Mouse (Mus musculus) G1E (cell line): ENCODE data around the gene 1700012B09Rik. TPM values are rescaled to one million over a fixed set of nuclear protein-coding genes. Genes with fewer than 3 reads are reported as not detected.

Experiments
- ATAC-seq: 2 replicates; pipeline ENCODE4 v1.8.0; 2016; ENCODE audit warnings: mild to moderate bottlenecking; ENCODE audit not compliant: insufficient number of reproducible peaks, poor library complexity, low FRiP score, severe bottlenecking; ENCODE audit errors: extremely low read depth
- DNase-seq: peaks from one replicate; pipeline ENCODE4 v3.0.0; 2012; ENCODE audit warnings: low spot score
- H3K27me3 ChIP-seq: 2 replicates; pipeline ENCODE4 v1.6.1; 2012; ENCODE audit warnings: mild to moderate bottlenecking, low read length, inconsistent platforms; ENCODE audit not compliant: insufficient read depth
- H3K36me3 ChIP-seq: replicated peaks from 2 replicates; pipeline ENCODE3; 2012; ENCODE audit warnings: mild to moderate bottlenecking, inconsistent platforms
- H3K4me1 ChIP-seq: 2 replicates; pipeline ENCODE4 v1.6.1; 2012; ENCODE audit warnings: low read depth, low read length, inconsistent platforms, mixed read lengths; ENCODE audit not compliant: insufficient read depth
- H3K4me3 ChIP-seq: 2 replicates; pipeline ENCODE4 v1.5.1; 2012; ENCODE audit warnings: low read depth, mild to moderate bottlenecking, inconsistent platforms, low read length, moderate library complexity, mixed read lengths
- H3K9me3 ChIP-seq: replicated peaks from 2 replicates; pipeline ENCODE4 v1.6.1; 2012; ENCODE audit warnings: inconsistent platforms
- CTCF ChIP-seq: IDR thresholded peaks from 2 replicates; pipeline ENCODE4 v1.5.1; 2012; ENCODE audit warnings: low read depth, low read length, inconsistent platforms, mixed read lengths
- GATA1 ChIP-seq: IDR thresholded peaks from 2 replicates; pipeline ENCODE4 v1.6.1; 2012; ENCODE audit warnings: borderline replicate concordance, low read length, inconsistent platforms, mixed read lengths
- GATA2 ChIP-seq: IDR thresholded peaks from 2 replicates; pipeline ENCODE4 v1.6.1; 2012; ENCODE audit warnings: low read depth, low read length, inconsistent platforms, borderline replicate concordance
- POLR2AphosphoS5 ChIP-seq: IDR thresholded peaks from 2 replicates; pipeline ENCODE4 v1.6.1; 2012; ENCODE audit warnings: low read depth, low read length, inconsistent platforms; ENCODE audit not compliant: insufficient replicate concordance
- TAL1 ChIP-seq: conservative IDR thresholded peaks from 2 replicates; pipeline ENCODE4 v1.6.1; 2012; ENCODE audit warnings: low read depth, low read length, inconsistent platforms, mixed read lengths
- polyA plus RNA-seq: library from polyadenylated mRNA; stranded (reverse); fragments of >175 nt; gene quantifications from 2 replicates; pipeline ENCODE4 v1.2.3, GENCODE M21; 2012
- total RNA-seq, 2 experiments: library from RNA; stranded (forward) in 1 of 2; stranded (reverse) in 1 of 2; fragments of 200-1000 nt in 1 of 2; fragments of >200 nt in 1 of 2; fragmentation: Nextera tagmentation in 1 of 2; gene quantifications; 2 replicates each; pipeline ENCODE4 v1.2.3; 2014 to 2017

1700012B09Rik gene
- total and polyA plus RNA-seq, 3 experiments = not detected

DNA sequence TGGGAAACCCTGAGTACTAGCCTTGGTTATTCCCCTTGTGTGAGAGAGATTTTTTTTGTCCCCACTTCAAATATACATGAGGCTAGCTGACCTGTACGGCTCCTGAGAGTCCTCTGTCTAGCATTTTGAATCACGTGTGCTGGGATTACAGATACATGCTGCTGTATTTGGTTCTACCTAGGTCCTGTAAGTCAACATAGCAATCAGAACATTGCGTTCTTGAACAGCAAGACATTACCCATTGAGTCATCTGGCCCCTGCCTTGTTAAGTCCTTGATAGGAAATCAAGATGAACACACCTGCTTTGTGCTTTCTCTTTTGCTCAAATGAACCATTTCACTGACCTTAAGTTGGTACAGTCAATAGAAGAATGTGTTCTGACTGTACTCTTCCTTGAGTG, 16.4 kb downstream of the 1700012B09Rik start:
- no peak overlapping the region for H3K4me3 ChIP-seq

DNA sequence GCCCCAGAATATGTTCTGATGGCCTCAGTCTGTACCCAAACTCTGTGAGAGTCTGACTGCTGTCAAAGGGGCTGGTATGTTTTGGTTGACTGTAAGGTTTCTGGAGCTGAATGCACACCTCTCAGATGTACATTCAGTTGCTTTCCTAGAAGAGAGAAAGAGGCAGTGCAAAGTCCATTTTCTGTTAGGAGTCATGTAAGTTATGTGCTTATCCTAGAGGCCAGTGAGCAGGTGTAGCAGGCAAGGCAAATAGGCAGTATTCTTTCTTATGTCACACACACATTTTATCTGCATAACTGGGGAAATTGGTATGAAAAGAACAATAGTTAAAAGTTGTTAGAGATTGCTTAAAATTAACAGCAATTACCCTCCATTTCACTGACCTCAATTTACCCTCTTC, 16.9 kb downstream of the 1700012B09Rik start:
- Histone ChIP-seq H3K27me3 (0 out of 2 replicates have a peak, but pooled peaks cover 4% of the 10 kb centered on the region), H3K4me3 (no peak overlapping the region), H3K9me3 (no peaks in the 10 kb centered on the region), H3K36me3 (no peaks in the 10 kb centered on the region), H3K4me1 (no peaks in the 10 kb centered on the region; the same call in 1 of the 2 replicates)
- ATAC-seq (no peak), DNase-seq (no peak)
- TF ChIP-seq POLR2AphosphoS5 (no peak), GATA2 (no peak), CTCF (no peak), TAL1 (no peak), GATA1 (no peak)

More for the DNA sequence above, 16.4 kb downstream of the 1700012B09Rik start:
- no peak for ATAC-seq
- H3K27me3 ChIP-seq = 0 out of 2 replicates have a peak, but pooled peaks cover 4% of the 10 kb centered on the region
- no peaks in the 10 kb centered on the region; the same call in 1 of the 2 replicates for H3K4me1 ChIP-seq
- DNase-seq = no peak
- TF ChIP-seq GATA2 = no peak
- no peaks in the 10 kb centered on the region for H3K36me3 ChIP-seq
- no peaks in the 10 kb centered on the region for H3K9me3 ChIP-seq

DNA sequence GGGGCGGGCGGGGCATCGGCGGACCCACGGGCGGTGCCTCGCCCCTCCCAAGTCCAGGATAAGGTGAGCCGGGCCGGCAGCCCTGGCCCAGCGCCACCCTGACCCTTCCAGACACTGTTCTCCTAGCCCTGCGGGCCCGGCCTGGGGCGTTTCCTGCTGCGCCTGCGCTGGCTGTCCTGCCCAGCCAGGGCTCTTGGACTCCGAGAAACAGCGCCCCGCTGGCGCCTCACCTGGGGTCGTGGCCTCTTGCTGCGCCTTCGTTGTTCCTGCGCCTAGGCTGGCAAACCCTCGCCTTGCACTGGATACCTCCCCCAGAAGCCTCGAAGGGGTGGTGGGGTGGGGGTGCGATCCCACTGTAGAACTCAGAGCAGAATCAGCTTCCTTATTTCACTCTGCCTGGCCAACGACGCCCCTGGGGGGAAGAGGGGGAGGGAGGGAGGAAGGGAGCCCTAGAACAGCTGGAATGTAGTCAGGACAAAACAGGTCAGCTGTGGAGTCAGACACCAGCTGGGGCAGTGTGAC, 18.8 kb downstream of the 1700012B09Rik start, which contains the start of gene Fut4:
Gene Fut4, minus strand, starts transcription at position 393 of the 522 bp plus-strand sequence.
- DNase-seq (no peak), ATAC-seq (no peak)
- no peaks in the 10 kb centered on the region for H3K36me3 ChIP-seq
- H3K9me3 ChIP-seq = no peaks in the 10 kb centered on the region
- H3K27me3 ChIP-seq = no peaks in the 10 kb centered on the region
- no peaks in the 10 kb centered on the region for H3K4me1 ChIP-seq
- no peak for TF ChIP-seq GATA2
- no peak for TF ChIP-seq GATA1
- TF ChIP-seq TAL1 = no peak
- TF ChIP-seq CTCF = no peak
- no peak for TF ChIP-seq POLR2AphosphoS5
- H3K4me3 ChIP-seq = no peak within 1 kb of the TSS

DNA sequence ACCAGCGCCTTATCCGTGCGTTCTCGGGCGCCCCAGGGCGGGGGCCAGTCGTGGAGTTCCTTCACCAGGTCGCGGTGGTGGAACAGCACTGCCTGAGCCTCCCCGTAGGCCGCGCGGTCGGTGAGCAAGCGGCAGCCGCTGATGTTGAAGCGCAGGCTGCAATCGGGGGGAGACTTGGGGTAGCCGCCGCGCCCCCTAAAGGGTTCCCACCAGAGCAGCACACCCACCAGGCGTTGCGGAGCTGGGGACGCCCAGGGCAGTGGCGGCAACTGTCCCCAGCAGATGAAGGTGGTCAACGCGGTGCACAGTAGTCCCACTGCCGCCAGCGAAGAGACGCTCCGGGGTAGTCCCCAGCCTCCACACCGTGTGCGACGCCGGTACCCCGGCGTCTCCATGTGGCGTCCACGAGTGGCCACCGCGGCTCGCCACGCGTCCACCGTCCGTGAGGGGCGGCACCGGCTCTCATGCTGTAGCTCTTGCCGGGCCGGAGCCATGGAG, 19.3 kb downstream of the 1700012B09Rik start:
- TF ChIP-seq CTCF (no peak), GATA2 (no peak), TAL1 (no peak)
- H3K4me3 ChIP-seq = no peak overlapping the region
- H3K4me1 ChIP-seq = no peaks in the 10 kb centered on the region
- no peaks in the 10 kb centered on the region for H3K27me3 ChIP-seq
- no peaks in the 10 kb centered on the region for H3K36me3 ChIP-seq
- DNase-seq (no peak), ATAC-seq (no peak)
- no peaks in the 10 kb centered on the region for H3K9me3 ChIP-seq

DNA sequence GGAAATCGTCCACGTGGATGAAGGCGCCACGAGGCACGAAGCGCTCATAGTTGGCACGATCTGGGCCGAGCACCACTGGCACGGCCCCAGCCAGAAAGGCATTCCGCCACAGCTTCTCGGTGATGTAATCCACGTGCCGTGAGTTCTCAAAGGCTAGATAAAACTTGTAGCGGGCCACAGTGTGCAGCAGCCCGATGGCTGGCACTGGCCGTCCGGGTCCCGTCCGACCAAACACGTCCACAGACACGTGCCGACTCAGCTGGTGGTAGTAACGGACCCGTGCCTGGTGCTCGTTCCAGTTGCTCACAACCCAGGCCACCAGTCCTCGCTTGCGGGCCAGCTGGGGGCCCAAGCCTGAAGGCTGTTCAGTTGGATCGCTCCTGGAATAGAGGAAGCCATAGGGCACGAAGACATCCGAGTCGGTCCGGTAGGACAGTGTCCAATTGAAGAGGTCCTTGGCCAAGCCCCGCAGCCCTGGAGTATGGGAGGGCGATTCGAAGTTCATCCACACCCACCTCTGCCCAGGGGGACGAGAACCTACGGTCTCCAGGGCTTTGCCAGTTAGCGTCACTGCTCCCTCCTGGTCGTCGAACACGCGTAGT, 19.8 kb downstream of the 1700012B09Rik start:
- ATAC-seq (no peak), DNase-seq (no peak)
- Histone ChIP-seq H3K27me3 (no peaks in the 10 kb centered on the region), H3K4me3 (no peak overlapping the region), H3K36me3 (no peaks in the 10 kb centered on the region), H3K9me3 (no peaks in the 10 kb centered on the region), H3K4me1 (no peaks in the 10 kb centered on the region)
- TF ChIP-seq GATA2 (no peak), TAL1 (no peak), GATA1 (no peak), CTCF (no peak), POLR2AphosphoS5 (no peak)

DNA sequence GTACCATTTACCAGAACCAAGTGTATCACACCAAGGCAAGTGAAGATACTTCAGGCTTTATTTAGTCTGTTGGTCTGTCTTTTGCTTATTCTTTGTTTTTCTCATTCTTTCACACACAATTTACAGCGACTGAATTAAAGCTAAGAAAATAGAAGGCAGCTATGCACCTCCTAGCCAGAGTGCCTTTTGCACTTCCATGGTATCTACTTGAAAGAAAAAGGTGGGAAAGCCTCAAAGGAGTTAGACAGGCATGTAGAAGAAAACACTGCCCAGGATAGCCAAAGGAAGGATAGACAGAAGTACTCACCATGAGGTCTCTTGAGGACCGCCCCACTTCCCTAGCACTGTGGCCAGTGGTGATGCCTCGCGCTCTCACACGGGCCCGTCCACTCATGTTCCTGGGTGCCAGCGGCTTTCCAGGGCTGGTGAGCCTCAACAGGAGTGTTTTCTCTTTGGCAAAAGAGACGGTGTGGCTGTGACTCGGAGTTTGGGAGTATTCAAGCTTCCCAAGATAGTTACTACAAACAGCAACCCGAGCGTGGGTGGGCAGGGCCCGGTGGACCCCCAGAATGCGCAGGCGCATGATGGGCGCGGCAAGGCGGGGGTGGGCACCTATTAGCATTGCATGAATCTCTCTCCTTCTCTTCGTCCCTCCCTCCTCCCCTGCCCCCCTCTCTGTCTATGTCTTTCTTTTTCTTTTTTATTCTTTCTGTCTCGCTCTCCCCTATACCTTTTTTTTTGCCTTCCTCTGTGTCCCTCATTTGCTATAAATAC, 30.5 kb downstream of the 1700012B09Rik start, which contains the start of gene Piwil4:
Gene Piwil4, minus strand, starts transcription at position 583 of the 774 bp plus-strand sequence.
- peak; percentile 9 for DNase-seq
- H3K4me1 ChIP-seq = peaks cover 15% of the 10 kb centered on the region
- TF ChIP-seq POLR2AphosphoS5 = no peak
- no peak for TF ChIP-seq GATA2
- no peak for TF ChIP-seq TAL1
- TF ChIP-seq CTCF = no peak
- TF ChIP-seq GATA1 = no peak
- peaks cover 8% of the 10 kb centered on the region for H3K36me3 ChIP-seq
- peaks cover 2% of the 10 kb centered on the region; the same call in 1 of the 2 replicates for H3K27me3 ChIP-seq
- H3K4me3 ChIP-seq = peak within 1 kb of the TSS; percentile 66
- no peaks in the 10 kb centered on the region for H3K9me3 ChIP-seq
- no peak for ATAC-seq
